Mouse (Mus musculus) neural tube, embryonic 10.5 days (tissue): ENCODE results near the gene Esrrg.

Experiments
- DNase-seq: peaks from one replicate; pipeline ENCODE4 v3.0.0-alpha.2; 2017; ENCODE audit warnings: low spot score; ENCODE audit errors: extremely low spot score

Gene Esrrg

DNA sequence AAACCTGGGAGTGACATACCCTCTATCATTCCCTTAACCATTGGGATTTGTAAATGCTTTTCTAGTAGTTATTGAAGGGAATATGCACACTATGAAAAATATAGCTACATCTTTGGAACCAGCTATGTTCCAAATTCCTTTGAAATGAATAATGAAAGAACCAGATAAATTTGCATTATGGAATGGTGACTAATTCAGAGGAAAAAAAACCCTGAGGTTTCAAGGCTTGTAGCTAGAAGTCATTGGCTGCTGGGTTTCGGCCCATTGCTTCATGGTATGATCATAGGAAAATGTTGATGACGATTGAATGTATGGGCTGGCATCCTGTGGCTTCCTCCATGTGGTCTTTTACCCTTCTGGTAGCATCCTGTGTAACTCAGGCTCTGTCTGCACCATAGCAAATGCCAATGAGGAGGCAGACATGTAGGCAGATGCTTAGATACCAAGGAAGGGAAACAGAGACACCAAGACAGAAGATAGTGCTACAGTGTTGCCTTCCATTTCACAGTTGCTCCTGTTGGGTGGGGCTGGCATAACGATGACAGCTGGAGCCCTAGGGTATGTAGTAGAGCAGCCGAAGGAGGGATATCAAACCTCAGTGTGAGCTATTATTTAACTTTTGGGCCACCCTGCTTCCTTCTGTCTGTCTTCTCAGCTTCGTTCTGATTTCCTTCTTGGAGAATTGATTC lies 624.6 kb downstream of the Esrrg start:
- DNase-seq, result no peak

DNA sequence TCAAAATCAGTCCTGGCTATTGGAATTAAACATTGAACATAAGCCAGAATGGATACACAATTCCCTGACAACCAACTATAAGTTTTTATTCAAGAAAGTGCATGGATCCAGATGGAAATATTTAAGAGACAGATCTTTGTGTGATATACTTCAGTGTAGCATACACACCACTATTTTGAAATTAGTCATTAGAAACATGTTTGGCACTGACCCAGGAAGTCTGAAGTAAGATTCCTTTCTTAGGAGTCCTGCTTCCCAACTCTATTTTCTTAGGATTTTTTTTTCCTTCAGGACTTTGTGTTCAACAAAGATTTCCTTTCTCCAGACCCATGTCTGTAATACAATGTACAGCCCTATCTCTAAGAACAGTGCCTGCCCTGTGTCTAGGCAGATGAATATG lies 630.0 kb downstream of the Esrrg start:
- DNase-seq, result no peak

DNA sequence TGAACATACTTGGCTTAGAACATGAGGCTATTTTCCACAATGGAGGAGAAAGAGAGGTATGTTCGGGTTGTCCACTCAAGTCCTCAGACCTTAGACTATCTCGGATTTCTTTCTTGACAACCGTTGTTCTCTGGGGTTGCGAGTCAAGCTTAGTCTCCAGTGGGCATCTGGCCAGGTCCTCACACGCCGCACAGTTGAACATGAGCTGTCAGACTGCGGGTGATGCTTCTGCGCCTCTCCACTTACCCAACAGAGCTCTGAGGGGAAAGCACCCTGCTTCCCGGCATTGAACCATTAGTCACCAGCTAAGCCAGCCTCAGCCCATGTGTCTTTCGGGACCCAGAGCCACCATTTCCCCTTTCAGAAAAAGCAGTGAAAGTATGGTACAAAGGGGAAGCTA lies 633.2 kb downstream of the Esrrg start:
- DNase-seq, result no peak

DNA sequence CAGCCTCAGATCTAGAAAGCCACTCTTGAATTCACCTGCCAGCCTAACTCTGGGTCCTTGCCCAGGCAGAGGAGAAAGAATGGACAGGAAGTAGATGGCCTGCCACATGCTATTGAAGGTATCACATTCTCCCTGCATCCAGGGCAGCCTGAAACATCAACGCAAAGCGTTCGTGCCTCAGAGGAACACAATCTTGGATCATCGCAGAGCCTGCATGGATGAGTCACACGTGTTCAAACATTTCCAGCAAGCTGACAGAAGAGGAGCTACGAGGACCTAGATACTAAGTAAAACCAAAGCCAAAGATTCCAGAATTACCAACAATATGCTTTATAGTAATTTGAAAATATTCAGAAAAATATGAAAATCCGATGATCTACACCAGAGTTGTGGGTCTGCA lies 648.9 kb downstream of the Esrrg start:
- DNase-seq, result no peak

DNA sequence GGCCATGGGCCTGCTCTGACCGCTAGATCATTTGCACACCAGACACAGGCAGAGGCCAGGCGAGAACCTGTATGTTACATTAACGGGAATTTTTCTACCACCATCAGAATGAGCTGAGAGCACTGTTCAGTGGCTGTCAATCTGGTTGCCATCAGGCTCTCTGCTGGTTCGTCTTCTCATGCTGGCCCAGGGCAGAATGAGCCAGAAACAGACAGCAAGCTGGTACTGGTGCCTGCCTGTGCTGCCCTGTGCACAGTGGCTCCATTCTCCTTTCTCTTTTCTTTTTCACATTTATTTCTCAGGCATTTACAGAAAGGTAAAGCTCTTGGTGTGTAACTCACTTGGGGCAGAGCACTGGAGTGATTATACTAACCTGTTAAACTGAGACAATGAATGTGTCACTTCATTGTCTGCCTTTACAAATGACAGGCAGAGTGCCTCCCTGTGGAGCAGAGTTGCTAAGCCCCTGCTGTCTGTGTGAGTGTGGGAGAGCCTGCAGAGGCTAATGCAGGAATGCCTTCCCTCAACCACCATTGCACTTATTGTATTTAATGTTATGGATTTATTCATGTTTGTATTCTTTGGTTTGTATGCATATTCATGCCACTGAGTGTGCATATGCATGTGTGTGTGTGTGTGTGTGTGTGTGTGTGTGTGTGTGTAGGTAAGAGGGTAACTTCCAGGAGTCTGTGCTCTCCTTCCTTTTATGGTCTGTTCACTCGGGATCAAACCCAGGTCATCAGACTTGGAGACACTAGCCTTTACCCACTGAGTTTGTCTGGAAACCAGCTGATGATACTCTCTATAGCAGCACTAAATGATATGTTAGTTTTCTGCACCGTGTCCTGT lies 651.9 kb downstream of the Esrrg start:
- no peak for DNase-seq

DNA sequence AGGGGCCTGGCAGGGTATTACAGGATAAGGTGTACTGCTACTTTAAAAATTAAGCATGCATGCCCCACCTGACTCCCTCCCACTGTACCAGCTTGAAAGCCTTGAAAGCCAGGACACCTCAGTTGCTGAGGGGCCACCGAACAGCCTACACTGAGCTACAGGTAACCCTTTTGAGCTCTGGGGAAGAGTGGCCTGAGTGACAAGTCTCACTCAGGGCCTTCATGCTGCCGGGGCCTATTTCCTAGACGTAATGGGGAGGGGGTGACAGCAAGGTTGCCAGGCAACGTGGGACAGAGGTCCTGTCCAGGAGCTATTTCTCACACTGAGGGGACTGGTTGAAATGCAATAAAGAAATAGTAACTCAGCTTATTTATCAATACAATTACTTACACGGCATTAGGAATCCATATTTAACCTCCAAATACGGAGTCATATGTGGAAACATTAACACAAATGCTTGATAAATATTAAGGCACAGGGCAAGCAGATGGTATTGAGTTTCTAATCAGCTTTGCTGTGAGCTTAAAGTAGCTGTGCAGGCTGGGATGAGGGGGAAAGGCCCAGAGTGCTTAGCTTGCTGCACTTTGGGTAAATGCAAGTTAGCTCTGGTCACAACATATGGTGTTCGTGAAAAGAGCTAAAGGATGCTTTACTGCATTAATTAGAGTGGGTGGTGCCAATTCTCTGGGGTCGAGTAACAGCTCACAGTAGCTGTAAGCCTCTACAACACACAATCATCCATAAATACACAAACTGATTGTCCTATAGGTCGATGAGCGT lies 653.5 kb downstream of the Esrrg start, which contains the start of gene Ush2a:
TSS of gene Ush2a (plus strand) at position 121 of the 780 bp plus-strand sequence.
- no peak for DNase-seq
